Mouse (Mus musculus): ENCODE measurements around the gene Itgb4.

Itgb4 gene

DNA sequence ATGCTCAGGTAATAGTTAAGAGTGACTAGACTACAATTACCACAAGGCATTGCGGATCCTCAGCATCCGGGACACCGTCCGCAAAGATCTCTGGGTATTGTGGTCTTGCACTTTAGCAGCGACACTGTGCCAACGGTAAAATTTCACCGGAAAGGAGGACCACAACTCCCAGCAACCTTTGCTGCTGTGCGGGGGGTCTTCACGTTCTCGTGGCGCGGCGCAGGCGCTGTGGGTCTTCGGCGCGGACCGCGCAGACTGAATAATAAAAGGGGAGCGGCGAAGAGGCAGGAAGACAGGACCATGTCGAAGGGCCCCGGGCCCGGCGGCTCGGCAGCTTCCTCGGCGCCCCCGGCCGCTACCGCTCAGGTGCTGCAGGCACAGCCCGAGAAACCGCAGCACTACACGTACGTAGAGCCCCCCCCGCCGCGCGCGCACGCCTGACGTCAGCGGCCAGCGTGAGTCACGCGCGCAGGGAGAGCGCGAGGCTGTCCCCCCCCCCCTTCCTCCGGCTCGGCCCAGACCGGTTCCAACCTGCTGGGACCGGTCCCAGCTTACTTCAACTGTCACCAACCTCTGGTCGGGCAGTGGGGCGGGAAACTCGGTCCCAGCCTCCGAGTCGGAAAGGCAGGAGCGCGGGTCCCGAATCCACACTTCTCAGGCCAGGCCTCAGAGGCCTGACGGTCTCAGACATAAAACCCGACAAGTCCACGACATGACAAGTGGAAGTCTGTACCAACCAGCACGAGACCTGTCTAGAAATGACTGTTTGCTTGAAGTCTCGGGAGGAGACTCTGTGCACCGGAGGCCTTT, 55.8 kb downstream of the Itgb4 start, which contains the start of gene Unk:
Gene Unk, plus strand, starts transcription at position 235 of the 810 bp plus-strand sequence.
- peak; percentile 96 for DNase-seq

DNA sequence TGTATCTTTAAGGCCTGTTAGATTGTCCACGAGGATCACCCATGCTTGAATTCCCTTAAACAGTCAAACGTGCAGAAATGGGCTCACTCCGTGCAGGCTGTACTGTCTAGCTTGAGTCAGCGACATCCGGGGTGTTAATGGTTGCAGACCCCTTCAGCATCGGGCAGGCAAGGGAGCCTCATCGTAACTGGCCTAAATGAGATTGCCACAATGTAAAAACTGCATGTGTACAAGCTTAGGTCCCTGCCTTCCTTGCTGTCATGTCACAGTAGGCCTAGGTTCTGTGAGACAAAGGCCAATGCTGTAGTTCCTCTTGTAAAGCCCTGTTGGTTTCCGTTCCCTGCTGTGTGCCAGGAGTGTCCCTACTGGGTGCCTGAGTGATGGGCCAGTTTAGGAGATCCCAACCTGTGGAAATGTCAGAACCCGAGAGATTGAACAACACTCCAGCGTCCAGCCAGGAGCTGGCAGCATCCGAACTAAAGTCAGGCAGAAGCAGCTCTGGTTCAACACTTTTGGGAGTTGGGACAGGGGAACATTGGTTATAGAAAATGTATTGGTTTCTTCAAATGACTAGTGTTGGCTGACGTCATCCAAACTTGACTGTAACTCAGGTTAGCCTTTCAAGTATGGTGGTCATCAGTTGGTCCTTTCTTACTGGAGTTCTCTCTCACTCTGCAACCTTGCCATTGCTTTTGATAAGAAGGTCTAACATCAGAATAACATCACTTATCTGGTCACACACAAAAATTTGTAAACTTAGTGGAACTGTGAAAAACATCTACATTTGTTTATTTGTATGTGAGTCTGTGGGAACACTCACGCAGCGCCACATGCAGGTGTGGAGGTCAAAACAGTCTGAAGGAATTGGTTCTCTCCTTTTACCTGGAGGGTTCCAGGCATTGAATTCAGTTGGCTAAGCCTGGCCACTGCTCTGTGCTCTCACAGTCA, 56.7 kb downstream of the Itgb4 start:
- DNase-seq = peak; percentile 47

DNA sequence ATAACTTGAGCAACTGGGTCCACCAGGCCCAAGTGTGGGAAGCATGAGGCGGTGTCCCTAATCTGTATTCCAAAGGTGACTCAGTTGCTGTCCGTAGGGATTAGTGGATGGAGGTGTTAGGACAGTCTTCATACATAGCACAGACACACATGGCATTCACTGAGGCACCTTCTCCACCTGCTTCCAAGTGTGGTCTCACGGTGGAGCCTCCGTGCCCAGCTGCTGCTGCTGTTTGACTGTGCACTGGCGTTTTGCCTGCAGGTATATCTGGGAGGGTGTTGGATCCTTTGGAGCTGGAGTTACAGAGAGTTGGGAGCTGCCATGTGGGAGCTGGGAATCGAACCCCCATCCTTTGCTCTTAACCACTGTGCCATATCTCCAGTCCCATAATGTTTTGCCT, 60.1 kb downstream of the Itgb4 start:
- no peak for DNase-seq

DNA sequence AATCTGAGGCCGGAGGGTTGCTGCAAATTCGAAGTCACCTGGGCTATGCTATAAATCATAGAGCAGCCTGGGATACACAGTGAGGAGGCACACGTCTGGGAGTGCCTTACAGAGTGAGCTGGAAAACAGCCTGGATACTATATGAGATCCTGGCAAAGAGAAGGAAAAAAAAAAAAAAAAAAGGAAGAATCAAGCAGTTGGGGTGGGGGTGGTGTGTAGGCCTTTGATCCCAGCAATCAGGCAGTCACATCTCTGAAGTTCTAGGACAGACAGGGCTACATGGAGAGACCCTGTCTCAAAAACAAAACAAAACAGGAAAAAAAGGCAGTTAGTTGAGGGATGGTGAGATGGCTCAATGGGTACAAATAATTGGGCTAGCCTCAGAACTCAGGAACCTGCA, 62.2 kb downstream of the Itgb4 start:
- DNase-seq = no peak

DNA sequence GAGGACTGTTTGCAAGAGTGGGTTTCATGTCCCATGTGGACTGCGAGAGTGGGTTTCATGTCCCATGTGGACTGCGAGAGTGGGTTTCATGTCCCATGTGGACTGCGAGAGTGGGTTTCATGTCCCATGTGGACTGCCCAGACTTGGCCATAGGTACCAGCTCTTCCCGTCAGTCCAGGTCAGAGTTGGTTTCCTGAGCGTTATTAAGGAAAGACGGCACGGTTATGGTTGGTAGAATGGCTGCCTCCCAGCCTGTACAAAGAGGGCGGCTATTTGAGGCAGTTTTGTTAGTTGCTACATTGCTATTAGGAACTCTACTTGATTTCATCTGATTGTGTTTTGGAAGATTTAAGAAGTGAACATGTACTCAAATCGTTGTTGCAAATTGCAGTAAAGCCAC, 63.3 kb downstream of the Itgb4 start:
- DNase-seq = no peak

DNA sequence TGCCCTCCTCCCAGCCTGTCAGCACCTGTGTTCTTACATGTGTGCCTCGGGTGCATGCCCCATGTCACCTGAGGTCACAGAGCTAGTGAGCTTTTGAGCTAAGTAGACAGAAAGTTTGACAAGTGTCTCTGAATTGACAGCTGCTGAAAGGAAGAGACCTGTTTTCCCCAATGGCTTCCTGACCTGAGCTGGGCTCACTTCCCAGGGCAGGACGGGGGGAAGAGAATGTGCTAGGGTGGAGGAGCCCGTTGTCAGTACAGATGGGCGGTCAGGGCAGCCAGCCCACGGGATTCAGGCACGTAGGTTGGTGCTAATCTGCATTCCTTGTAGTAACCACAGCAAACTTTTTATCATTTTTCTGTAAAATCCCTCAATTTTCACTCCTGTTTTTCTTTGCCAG, 66.1 kb downstream of the Itgb4 start:
- DNase-seq = no peak

DNA sequence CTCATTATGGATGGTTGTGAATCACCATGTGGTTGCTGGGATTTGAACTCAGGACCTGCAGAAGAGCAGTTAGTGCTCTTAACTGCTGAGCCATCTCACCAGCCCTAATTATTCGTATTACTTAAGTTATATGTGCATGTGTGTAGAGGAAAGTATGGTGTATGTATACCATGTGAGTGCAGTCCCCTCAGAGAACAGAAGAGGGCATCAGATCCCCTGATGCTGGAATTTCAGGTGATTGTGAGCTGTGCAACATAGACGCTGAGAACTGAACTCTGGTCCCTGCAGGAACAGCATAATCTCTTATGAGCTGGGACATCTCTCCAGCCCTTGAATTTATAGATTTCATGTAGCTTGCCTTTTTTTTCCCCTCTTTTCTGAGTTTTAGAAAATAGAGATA, 67.3 kb downstream of the Itgb4 start:
- DNase-seq = no peak

DNA sequence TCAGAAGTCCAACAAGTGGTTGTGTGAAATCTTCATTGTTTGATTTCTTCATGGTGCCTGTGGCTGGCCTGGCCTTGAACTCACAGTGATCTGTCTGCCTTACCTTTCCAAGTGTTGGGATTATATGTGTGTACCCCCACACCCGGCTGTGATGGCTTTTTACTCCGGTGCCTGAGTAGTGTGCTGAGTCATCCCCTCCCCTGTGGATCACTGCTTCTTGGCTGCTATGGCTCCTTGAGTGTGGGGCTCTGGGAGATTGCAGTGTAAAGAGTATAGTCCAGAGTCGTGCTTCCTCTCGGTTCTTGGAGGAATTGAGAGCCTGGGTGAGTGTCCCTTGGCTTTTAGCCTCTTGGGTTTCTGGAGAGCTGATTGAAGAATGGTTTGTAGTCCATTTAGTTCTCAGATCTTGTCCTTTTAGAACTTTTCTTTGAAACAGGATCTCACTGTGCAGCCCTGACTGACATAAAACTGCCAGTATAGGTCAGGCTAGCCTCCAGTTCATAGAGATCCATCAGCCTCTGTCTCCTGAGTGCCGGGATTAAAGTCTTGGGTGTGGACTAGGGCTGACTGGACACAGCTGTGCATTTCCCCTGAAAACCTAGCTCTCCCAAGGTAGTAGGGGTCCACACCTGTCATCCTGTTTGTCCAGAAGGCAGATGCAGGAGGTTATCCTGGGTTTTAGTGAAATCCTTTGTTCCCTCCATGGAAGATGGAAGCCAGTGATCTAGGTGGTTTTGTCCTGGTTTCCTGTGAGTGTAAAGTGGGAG, 68.0 kb downstream of the Itgb4 start:
- no peak for DNase-seq

DNA sequence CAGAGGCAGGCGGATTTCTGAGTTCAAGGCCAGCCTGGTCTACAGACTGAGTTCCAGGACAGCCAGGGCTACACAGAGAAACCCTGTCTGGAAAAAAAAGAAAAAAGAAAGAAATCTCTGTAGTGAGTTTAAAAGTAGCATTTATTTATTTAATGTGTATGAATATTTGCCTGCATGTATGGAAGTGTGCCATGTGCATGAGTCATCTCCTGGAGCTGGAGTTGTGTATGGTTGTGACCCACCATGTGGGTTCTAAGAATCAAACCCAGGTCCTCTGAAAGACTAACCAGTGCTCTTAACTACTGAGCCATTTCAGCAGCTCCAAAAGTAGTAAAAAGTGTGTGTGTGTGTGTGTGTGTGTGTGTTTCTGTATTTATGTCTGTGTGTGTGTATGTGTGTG, 68.8 kb downstream of the Itgb4 start:
- no peak for DNase-seq

DNA sequence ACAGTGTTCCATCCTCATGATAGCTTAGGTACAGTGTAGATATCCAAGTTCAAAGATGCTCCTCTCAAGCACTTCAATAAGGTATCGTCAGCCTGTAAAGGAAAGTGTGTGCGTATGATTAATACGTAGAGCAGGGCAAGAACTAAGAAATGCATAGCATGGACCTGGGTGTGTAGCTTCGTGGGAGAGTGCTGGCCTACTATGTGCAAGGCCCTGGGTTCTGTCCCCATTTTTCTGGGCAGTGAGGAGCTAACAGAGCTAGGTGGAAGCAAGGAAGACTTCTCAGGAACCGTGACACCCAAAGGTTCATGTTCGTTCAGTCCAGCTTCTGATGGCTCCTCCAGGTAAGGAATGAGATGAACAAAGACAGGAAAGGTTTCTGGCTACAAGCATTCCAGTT, 70.7 kb downstream of the Itgb4 start:
- DNase-seq = no peak

DNA sequence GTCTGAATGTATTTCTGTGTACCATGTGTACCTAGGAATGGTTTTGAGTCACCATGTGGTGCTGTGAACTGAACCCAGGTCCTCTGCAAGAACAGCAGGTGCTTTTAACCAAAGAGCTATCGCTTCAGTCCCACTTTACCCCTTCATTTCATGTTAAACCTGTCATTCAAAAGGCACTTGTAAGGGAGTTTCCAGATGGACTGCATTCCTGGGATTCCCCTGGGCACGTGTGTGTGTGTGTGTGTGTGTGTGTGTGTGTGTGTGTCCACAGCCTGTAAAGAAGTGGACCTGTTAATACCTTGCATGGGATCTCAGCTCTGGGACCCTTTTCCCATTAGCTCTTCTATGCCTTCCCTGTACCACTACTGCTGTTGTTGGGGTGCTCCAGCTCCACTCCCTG, 75.1 kb downstream of the Itgb4 start:
- DNase-seq = no peak

DNA sequence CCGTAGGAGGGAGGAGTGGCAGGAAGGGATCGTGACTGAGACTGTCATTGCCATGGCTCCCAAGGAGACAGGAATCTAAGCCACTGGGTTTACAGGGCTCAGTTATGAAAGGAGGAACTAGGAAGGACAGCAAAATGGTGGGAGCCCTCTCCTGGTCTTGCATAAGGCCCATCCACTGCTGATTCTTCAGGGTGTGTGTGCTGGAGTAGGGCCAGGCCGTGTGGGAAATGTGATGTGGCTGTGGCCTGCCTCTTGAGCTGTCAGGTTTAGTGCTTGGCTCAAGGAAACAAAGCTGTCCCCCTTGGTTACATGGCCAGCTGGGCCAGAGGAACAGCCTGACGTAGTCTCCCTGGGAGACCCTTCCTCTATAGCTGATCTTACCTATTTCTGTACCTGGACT, 75.7 kb downstream of the Itgb4 start:
- no peak for DNase-seq

DNA sequence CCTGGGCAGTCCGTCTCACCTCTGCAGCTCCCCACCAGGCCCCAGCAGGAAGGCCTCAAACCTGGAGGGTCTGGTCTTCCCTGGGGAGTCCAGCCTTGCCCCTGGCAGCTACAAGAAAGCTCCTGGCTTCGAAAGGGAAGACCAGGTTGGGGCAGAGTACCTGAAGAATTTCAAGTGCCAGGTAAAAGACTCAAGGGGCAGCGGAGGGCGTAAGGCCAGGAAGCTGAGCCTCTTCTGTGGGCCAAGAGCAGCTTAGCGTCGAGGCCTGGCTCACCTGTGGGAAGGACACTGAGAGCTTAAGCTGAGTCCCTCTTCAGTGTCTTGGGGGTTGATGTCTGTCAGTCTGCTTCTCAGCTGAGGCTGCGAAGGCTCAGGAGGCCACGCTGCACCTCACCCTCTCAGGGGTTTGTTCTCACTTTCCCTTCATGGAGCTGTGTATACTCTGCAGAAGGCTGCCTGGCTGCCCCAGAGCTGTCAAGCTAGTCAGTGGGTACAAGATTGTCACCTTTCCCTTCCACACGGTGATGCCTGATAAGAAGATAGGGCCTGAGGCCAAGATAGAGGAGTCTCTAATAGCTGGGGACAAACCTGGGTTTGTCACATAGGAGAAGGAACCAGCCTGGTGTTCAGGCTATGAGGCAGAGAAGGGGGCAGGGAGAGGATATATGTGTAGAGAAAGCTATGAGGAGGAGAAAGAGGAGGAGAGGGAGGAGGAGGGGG, 79.2 kb downstream of the Itgb4 start:
- no peak for DNase-seq

DNA sequence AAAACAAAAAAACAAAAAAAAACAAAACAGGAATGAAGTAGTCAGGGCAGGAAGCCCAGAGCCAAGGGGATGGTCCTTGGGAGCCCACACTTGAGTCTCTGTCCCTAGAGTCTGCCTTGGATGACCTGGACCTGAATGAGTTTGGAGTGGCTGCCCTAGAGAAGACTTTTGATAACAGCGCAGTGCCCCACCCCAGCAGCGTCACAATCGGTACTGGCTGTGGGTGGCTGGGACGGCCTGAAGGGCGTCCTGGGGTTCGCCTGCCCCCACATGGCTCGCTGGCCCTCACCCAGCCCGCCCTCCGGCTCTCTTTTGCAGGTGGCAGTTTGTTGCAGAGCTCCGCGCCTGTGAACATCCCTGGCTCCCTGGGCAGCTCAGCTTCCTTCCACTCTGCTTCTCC, 81.4 kb downstream of the Itgb4 start:
- no peak for DNase-seq

DNA sequence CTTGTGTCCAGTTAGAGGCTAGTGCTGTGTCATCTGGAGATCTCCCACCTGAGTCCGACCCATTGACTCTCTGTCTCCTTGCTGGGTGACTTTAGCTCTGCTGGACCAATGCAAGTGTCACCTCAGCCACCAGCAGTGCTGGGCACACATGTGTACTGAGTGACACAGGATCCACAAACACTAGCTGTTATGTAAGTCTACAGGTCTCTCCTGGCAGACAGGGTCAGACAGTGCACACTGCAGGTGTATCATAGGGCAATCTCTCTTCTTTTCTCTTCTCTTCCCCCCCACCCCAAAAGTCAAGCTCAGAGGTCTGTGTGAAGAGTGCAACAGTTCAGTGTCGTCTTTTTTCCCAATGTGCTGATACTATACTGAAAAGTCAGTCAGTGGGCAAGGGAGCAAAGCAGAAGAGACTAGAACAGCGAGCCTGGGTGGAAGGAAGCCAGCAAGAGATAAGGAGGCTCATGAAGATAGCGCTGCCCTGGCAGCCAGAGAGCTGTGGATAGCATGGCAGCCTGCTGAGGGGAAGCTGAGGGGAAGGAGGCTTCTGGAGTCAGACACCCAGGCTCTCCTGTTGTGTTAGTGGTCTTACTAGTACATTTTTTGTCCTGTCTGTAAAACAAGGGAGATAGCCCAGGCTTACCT, 82.8 kb downstream of the Itgb4 start:
- DNase-seq = no peak

Data from thymus, postnatal 14 days (tissue).